Mouse (Mus musculus): ENCODE measurements around the gene Fam20c.
A peak's percentile ranks its signal among the peaks of the same experiment; 100 is the strongest.

The Fam20c gene

GRCm38 (mm10) chr5:138754303-138755120 is at the start of gene Fam20c:
Gene Fam20c (plus strand): TSS chr5:138754514.
- DNase-seq (ENCODE audit: low spot score): no peak

DNA sequence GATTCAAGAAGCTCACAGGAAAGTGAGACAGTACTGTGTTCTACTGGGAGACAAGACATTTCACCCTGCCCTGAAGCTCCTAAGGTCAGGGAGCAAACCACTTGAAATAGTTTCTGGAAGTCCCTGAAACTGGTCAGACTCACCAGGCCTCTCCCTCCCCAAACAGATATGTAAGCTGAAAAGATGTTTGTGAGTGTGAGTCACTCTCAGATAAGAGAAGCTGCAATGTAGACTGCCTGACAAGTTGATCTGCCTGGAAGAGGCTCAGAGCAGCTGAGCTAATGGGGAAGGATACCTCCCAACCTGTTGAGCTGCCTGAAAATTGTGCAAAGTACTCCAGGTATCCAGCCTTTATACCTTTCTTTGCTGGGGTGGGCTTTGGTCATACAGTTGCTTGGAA is 46.9 kb upstream of the Fam20c start:
- no peak for DNase-seq (ENCODE audit: low spot score)

GRCm38 (mm10) chr5:138708591-138708990 is 45.7 kb upstream of the Fam20c start:
- peak; percentile 63 for DNase-seq (ENCODE audit: low spot score)

GRCm38 (mm10) chr5:138715561-138716095 is 38.7 kb upstream of the Fam20c start:
- no peak for DNase-seq (ENCODE audit: low spot score)

DNA sequence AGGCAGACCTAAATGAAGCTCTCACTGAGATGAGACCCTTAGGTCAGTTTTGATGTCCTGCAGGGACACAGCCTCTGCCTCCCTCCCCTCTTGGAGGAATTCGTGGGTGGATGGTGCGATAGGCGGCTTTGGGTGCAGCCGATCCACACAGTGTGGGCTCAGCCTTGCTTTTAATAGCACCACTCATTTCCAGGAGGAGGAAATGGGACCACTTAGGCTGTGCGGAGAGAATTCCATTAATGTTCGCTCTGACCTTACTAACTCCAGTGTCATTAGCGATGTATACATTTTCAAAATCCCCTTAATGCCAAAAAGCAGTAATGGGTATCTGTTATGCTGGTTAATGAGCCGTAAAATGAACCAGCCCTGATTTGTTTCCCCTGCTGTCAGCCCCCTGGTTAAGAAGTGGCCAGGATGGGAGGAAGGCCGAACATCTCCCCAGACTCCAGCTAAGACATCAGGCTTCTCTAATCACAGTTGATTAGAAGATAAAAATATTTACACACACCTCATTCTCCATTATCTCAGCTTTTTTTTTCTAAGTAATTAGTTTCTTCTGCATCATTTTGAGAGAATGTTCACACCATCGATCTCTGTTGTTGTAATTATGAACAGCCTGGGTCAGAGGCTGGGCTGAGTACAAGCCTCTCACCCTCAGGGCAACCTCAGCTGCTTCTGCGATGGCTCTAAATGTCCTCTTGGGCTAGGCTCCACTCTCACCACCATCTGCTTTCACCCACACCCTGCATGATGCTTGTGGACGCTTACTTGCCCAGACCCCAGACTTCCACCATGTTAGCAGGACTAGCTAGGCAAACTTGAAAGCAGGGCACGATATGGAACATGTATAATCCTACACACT is 33.8 kb upstream of the Fam20c start:
- no peak for DNase-seq (ENCODE audit: low spot score)

GRCm38 (mm10) chr5:138724417-138724816 is 29.9 kb upstream of the Fam20c start:
- DNase-seq (ENCODE audit: low spot score): no peak

DNA sequence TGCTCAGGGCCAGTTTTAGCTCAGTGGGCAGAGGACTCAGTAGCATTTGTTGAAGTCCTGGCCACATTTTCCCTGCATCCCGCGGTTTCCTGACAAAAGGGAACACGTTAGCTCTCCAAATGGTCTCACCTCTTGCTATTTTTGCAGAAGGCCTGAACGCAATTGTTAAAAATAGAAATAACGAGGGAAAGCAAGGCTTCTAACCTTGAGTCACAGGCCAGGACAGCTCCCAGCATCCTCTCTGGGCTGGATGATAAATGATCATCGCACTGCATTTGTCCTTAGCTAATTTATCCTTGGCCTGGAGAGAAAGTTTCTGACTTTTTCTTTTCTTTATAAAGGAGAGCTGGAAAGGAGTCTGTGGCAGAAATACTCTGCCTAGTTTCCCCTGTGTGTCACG is 29.2 kb upstream of the Fam20c start:
- DNase-seq (ENCODE audit: low spot score): no peak

- no peak for DNase-seq (ENCODE audit: low spot score)
Measured at GRCm38 (mm10) chr5:138730863-138731262, 23.5 kb upstream of the Fam20c start.

DNA sequence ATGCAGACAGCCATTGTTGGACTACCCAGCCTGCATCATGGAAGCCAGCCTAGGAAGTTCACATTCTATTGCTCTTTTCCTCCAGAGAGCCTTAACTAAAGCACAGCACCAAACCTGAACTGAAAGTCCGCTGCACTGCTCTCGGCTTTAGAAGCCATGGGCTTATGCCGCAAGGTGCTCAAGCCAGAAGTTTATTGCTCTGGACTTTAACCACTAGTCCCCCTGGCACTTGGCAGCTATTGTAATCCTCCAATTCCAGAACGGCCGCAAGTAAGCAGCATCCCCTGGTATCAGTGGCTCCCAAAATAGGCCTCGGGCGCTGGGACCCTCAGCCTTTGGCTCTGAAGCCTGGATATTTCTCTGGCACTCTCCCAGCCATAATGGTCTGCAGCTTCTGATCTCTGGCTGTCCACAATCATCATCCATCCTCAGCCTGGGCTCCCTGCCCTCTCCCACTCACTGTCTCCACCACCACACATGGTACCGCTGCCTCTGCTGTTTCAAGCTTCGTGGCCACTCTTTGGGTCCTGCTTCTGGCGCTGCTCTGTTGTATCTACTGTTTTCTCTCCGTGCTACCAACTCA is 20.9 kb upstream of the Fam20c start:
- DNase-seq (ENCODE audit: low spot score): no peak

DNA sequence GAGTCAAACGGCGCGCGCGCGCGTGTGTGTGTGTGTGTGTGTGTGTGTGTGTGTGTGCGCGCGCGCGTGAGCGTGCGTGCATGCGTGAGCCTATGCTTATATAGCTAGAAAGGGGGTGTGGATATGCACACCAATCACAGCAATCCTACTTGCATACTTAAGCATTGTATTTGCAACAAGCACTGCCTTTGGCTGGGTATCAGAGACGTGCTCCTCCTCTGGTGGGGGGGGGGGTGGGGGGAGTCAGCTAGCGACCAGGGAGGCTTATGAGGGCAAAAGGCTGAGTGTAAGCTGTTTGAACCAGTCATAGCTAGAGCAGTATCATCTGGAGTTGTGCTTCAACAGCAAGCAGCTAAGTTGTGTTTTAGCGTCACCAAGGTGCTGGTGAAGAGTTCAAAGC is 20.3 kb upstream of the Fam20c start:
- DNase-seq (ENCODE audit: low spot score): no peak

- no peak for DNase-seq (ENCODE audit: low spot score)
Measured at GRCm38 (mm10) chr5:138735201-138735757, 19.0 kb upstream of the Fam20c start.

DNA sequence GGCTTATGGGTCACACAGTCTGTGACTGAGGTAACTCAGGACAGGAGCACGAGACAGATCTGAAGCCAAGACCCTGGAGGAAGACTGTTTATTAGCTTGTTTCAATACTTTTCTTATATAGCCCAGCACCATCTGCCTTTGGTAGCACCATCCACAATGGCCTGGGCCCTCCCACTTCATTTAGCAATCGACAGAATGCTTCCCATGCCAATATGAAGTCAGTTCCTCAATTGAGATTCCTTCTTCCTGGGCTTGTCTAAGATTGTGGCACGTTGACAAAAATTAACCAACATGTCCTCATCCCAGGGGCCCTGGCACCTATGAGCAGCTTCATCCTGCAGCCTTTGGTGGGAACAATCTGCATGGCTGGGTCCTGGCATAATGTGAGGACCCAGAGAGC is 14.2 kb upstream of the Fam20c start:
- DNase-seq (ENCODE audit: low spot score): no peak

GRCm38 (mm10) chr5:138741516-138741915 is 12.8 kb upstream of the Fam20c start:
- no peak for DNase-seq (ENCODE audit: low spot score)

GRCm38 (mm10) chr5:138742281-138742680 is 12.0 kb upstream of the Fam20c start:
- peak; percentile 20 for DNase-seq (ENCODE audit: low spot score)

GRCm38 (mm10) chr5:138743631-138744030 is 10.7 kb upstream of the Fam20c start:
- peak; percentile 25 for DNase-seq (ENCODE audit: low spot score)

- DNase-seq (ENCODE audit: low spot score): no peak
Measured at GRCm38 (mm10) chr5:138745378-138746099, 8.8 kb upstream of the Fam20c start.

DNA sequence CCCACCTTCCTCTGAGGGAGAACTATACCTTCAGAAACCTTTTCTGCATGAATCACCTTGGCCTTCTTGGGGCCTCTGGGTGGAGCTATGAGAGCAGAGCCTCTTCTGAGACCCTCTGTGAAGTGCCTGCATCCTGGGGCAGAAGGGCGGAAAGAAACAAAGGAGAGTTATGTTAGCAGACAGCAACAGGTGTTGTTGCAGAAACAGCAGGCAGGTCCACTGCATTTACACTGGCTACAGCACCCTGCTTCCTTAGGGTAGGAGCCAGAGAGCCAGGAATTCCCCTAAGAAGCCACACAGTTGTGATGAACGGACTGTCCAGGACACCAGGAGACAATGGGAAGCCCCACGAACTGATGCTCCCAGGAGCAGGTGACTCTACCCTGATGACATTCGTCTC is 1.0 kb upstream of the Fam20c start:
- DNase-seq (ENCODE audit: low spot score): no peak

GRCm38 (mm10) chr5:138753946-138754302 is 390 bp upstream of the Fam20c start:
- DNase-seq (ENCODE audit: low spot score): no peak

GRCm38 (mm10) chr5:138755121-138755452 is 773 bp downstream of the Fam20c start:
- no peak for DNase-seq (ENCODE audit: low spot score)

- DNase-seq (ENCODE audit: low spot score): no peak
Measured at GRCm38 (mm10) chr5:138755453-138756301, 1.4 kb downstream of the Fam20c start.

Data from MN1 (cell line).